Mouse (Mus musculus) ES-E14 (cell line): Measurements from ENCODE around the gene Hist1h3b. TPM values are rescaled to one million over a fixed set of nuclear protein-coding genes. Genes with fewer than 3 reads are reported as not detected.
A peak's percentile ranks its signal among the peaks of the same experiment; 100 is the strongest.

ENCODE experiments used
- DNase-seq: peaks from one replicate; pipeline ENCODE4 v3.0.0-alpha.2; 2013; ENCODE audit warnings: low read depth, low spot score
- H3K27ac ChIP-seq: 2 replicates; pipeline ENCODE4 v1.5.1; 2012; ENCODE audit warnings: low read depth, mild to moderate bottlenecking, low read length, moderate library complexity, mixed read lengths; ENCODE audit not compliant: poor library complexity, insufficient read depth, severe bottlenecking
- H3K36me3 ChIP-seq: 2 replicates; pipeline ENCODE4 v1.6.1; 2012; ENCODE audit warnings: mild to moderate bottlenecking, low read length, moderate library complexity, mixed read lengths; ENCODE audit not compliant: control insufficient read depth, poor library complexity, insufficient read depth, severe bottlenecking
- H3K4me1 ChIP-seq, 2 experiments: fragments of 150-350 bp in 1 of 2; sonication (generic) in 1 of 2; 2 replicates each; pipeline ENCODE4 v1.6.1; 2012; ENCODE audit warnings: low read length in 2 of 2, mild to moderate bottlenecking in 1 of 2, mixed read lengths in 1 of 2; ENCODE audit not compliant: control insufficient read depth in 2 of 2, insufficient read depth in 2 of 2, poor library complexity in 1 of 2
- H3K4me3 ChIP-seq, 2 experiments: fragments of 150-350 bp in 1 of 2; sonication (generic) in 1 of 2; 2 replicates each; pipeline ENCODE4 v1.5.1; 2012; ENCODE audit warnings: low read length in 2 of 2, low read depth in 1 of 2, mild to moderate bottlenecking in 1 of 2, mixed read lengths in 1 of 2; ENCODE audit not compliant: insufficient read depth in 1 of 2, poor library complexity in 1 of 2, severe bottlenecking in 1 of 2
- H3K9ac ChIP-seq: 2 replicates; pipeline ENCODE4 v1.6.1; 2012; ENCODE audit warnings: low read depth, mild to moderate bottlenecking, low read length, mixed read lengths; ENCODE audit not compliant: poor library complexity, insufficient read depth, severe bottlenecking
- H3K9me3 ChIP-seq: fragments of 150-350 bp; sonication (generic); 2 replicates; pipeline ENCODE4 v1.6.1; 2012; ENCODE audit warnings: low read depth, mild to moderate bottlenecking, low read length; ENCODE audit not compliant: control insufficient read depth, insufficient read depth
- CHD2 ChIP-seq: IDR thresholded peaks from 2 replicates; pipeline ENCODE4 v1.6.1; 2014; ENCODE audit warnings: mild to moderate bottlenecking, low read depth, low read length, inconsistent platforms
- HCFC1 ChIP-seq: IDR thresholded peaks from 2 replicates; pipeline ENCODE4 v1.6.1; 2012; ENCODE audit warnings: low read length, inconsistent platforms, borderline replicate concordance; ENCODE audit not compliant: insufficient read depth
- MAFK ChIP-seq: IDR thresholded peaks from 2 replicates; pipeline ENCODE4 v1.6.1; 2014; ENCODE audit warnings: mild to moderate bottlenecking, low read depth, low read length, inconsistent platforms; ENCODE audit not compliant: insufficient read depth
- ZC3H11A ChIP-seq: IDR thresholded peaks from 2 replicates; pipeline ENCODE4 v1.6.1; 2012; ENCODE audit warnings: low read depth, mild to moderate bottlenecking, inconsistent platforms, low read length, borderline replicate concordance
- ZNF384 ChIP-seq: IDR thresholded peaks from 2 replicates; pipeline ENCODE4 v1.6.1; 2012; ENCODE audit warnings: low read depth, low read length, inconsistent platforms
- in situ Hi-C, 2 experiments: fragments of 600-800 bp; cut with MboI; formaldehyde crosslinking; loops; one replicate each; pipeline ENCODE4 v1.15.1; 2025; ENCODE audit warnings: low sequenced_read_pairs in 2 of 2, inconsistent platforms in 1 of 2; ENCODE audit not compliant: unreplicated experiment in 2 of 2
- total RNA-seq: library from RNA; depleted of rRNA; stranded (reverse); fragments of 300-350 nt; gene quantifications from 2 replicates; pipeline ENCODE4 v1.2.3, GENCODE M21; 2012

The Hist1h3b gene
- total RNA-seq, 1 experiment, result 954 TPM

GRCm38 (mm10) chr13:23729192-23729525 is 22.9 kb upstream of the Hist1h3b start:
- in situ Hi-C loops, result no loop called here
- TF ChIP-seq HCFC1, result no peak
- TF ChIP-seq ZC3H11A, result no peak
- TF ChIP-seq MAFK, result no peak
- no peak for TF ChIP-seq ZNF384
- no peak for TF ChIP-seq CHD2
- H3K4me3 ChIP-seq, result no peak overlapping the region
- DNase-seq, result no peak
- no peak overlapping the region for H3K27ac ChIP-seq
- H3K9ac ChIP-seq, result no peak overlapping the region
- H3K4me1 ChIP-seq, result 0 out of 4 replicates have a peak, but pooled peaks cover 0 to 2% of the 10 kb centered on the region in 2 experiments
- H3K36me3 ChIP-seq, result no peaks in the 10 kb centered on the region
- H3K9me3 ChIP-seq, result no peaks in the 10 kb centered on the region

- H3K36me3 ChIP-seq, result no peaks in the 10 kb centered on the region
- in situ Hi-C loops, result no loop called here
- DNase-seq, result no peak
- no peak overlapping the region for H3K4me3 ChIP-seq
- H3K9me3 ChIP-seq, result no peaks in the 10 kb centered on the region
- H3K27ac ChIP-seq, result no peak overlapping the region
- 0 out of 4 replicates have a peak, but pooled peaks cover 0 to 2% of the 10 kb centered on the region in 2 experiments for H3K4me1 ChIP-seq
- TF ChIP-seq MAFK, result no peak
- TF ChIP-seq ZC3H11A, result no peak
- no peak for TF ChIP-seq ZNF384
- no peak for TF ChIP-seq HCFC1
- no peak overlapping the region for H3K9ac ChIP-seq
These were observed 22.4 kb upstream of the Hist1h3b start for GRCm38 (mm10) chr13:23729706-23730105.

DNA sequence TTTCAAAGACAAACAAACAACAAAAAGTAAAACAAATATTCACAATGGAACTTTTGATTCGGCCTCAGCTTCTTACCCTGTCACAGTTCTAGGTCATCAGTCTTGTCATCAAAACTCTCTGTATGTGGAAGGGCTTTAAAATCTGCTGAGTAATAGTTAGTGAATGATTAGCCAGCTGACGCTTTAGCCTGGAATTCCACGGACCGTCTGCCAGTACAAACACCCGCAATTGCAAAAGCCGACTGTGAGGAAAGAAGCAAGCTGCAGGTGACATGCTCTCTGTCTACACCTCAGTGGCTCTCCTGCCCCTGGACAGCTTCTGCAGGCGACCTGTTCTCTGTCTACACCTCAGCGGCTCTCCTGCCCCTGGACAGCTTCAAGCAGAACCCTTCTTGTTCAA is 21.6 kb upstream of the Hist1h3b start:
- DNase-seq, result no peak
- Histone ChIP-seq H3K9ac (no peak overlapping the region), H3K4me3 (no peak overlapping the region), H3K36me3 (no peaks in the 10 kb centered on the region), H3K4me1 (0 out of 4 replicates have a peak, but pooled peaks cover 0 to 2% of the 10 kb centered on the region in 2 experiments), H3K9me3 (no peaks in the 10 kb centered on the region), H3K27ac (no peak overlapping the region)
- in situ Hi-C loops, result no loop called here
- no peak for TF ChIP-seq ZNF384
- no peak for TF ChIP-seq ZC3H11A
- TF ChIP-seq MAFK, result no peak
- no peak for TF ChIP-seq CHD2
- no peak for TF ChIP-seq HCFC1

DNA sequence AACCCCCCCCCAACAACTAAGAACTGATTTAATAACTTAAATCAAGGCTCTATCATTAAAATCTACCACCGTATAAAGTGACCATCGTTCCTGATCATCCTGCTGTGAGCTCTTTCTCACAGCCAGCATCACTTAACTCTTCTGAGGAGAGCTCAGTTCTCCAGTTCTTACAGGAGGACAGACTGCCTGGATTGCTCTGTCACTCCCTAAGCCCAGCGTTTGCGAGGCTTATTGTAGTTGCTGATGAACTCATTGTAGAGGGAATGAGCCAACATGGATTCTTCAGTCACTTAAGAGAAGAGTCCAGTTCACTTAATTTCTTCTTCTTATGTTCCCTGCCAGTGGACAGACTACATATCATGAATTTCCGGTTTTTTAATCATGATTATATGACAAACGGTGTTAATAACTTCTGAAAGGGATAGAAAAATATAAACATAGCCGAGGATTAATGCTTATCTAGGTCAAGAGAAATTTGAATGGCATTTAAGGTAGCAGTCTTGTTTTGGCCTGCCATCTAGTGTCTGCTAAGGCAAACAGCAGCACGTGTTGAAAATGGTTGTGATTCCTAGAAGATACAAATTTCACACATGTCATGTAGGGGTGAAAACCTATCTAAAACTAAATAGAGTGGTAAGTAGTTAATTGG is 19.8 kb upstream of the Hist1h3b start:
- Histone ChIP-seq H3K9ac (no peak overlapping the region), H3K27ac (no peak overlapping the region), H3K36me3 (no peaks in the 10 kb centered on the region), H3K4me3 (no peak overlapping the region), H3K9me3 (no peaks in the 10 kb centered on the region), H3K4me1 (0 out of 4 replicates have a peak, but pooled peaks cover 0 to 2% of the 10 kb centered on the region in 2 experiments)
- TF ChIP-seq ZNF384 (no peak), MAFK (no peak), ZC3H11A (peak; percentile 33; the same call in 1 of the 2 replicates)
- no peak for DNase-seq
- in situ Hi-C loops, result no loop called here

- H3K27ac ChIP-seq, result no peak overlapping the region
- H3K9ac ChIP-seq, result no peak overlapping the region
- in situ Hi-C loops, result no loop called here
- peaks cover 0 to 4% of the 10 kb centered on the region in 2 experiments; a peak in 1 of 4 replicates for H3K4me1 ChIP-seq
- no peaks in the 10 kb centered on the region for H3K36me3 ChIP-seq
- H3K9me3 ChIP-seq, result no peaks in the 10 kb centered on the region
- TF ChIP-seq MAFK, result no peak
- TF ChIP-seq ZNF384, result no peak
- TF ChIP-seq HCFC1, result no peak
- TF ChIP-seq ZC3H11A, result no peak
- no peak for TF ChIP-seq CHD2
- DNase-seq, result no peak
- no peak overlapping the region for H3K4me3 ChIP-seq
These were observed 15.0 kb upstream of the Hist1h3b start for GRCm38 (mm10) chr13:23737091-23737490.
